Mouse (Mus musculus) urinary bladder, postnatal 4 days (tissue): ENCODE data around the gene Tmem98.

Source experiments
- DNase-seq, 2 experiments: peaks; one replicate each; pipeline ENCODE4 v3.0.0; 2021 to 2022; ENCODE audit warnings: low spot score in 2 of 2

The Tmem98 gene

DNA sequence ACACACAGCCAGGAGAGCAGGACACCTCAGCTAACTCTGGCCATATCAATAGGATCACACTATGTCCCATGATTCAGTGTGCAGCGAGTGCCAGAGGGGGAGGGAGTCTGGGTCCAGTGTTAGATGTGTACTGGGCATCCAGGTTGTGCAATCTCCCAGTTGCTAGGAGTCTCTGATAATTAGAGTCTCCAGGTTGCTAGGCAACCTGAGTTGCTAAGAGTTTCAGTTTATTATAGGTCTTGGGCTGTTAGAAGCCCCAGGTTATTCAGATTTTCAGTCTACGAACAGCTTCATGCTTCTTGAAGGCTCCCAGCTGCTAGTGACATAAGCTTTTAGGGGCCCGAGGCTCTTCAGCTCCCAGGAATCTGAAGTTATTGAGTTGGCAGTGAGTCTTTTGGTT lies 43.0 kb downstream of the Tmem98 start:
- no peak for DNase-seq

GRCm38 (mm10) chr11:80854430-80854829 lies 44.5 kb downstream of the Tmem98 start:
- no peak for DNase-seq

DNA sequence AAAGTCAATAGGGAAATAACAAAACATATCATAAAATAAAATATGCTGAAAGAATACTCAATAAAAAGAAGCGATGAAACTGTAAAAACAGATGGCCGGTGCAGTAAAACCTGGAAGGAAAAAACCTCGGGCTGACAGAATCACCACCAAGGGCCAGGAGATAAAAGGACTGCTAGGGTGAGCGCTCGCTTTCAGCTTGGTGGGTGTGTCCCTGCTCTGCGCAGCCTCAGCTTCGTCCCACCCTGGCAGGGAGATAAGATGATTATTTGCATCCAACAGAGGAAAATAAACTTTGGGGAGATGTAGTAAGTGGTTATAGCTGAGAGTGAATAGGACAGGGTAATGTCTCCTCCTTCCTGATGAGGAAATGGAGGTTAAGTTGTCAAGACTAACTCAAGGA lies 44.9 kb downstream of the Tmem98 start:
- no peak for DNase-seq

GRCm38 (mm10) chr11:80856827-80857226 lies 46.9 kb downstream of the Tmem98 start:
- no peak for DNase-seq

GRCm38 (mm10) chr11:80858065-80858464 lies 48.1 kb downstream of the Tmem98 start, which contains the start of gene Spaca3:
Spaca3 (plus strand) TSS chr11:80858365.
- DNase-seq, result no peak

DNA sequence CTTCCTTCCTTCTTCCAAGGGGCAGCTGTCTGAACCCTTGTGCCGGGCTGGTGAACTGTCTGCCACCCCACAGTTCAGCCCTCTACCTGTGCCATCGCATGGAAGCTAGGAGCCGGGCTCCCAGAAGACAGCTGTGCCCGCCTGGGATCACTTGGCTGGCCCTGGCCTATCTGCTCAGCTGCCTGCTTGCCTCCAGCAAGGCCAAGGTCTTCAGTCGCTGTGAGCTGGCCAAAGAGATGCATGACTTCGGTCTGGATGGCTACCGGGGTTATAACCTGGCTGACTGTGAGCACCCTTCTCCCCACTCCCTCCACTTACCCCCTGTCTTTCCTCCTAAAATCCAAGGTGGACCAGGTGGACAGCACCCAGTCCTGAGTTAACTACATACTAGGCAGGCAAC lies 53.0 kb downstream of the Tmem98 start:
- no peak for DNase-seq

DNA sequence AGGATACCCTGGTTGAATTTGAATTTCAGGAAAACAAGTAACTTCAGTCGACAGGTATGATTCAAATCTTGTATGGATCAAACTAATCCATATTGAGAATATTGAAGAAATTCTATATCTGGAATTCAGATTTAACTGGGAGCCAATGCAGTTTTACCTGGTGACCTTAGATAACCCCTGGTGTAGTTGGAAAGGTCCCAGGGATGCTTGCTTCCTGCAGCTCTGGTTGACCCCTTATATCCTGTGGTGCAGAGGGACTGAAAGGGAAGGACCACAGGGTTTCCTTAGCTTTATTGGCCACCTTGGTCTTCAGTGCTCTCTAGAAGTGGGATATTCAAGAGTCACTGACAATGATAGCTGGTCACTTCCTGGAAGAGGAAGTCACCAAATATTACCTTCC lies 58.1 kb downstream of the Tmem98 start:
- DNase-seq, result no peak
